Mouse (Mus musculus): ENCODE measurements around the gene Kalrn. TPM values are rescaled to one million over a fixed set of nuclear protein-coding genes. Genes with fewer than 3 reads are reported as not detected.
A peak's percentile ranks its signal among the peaks of the same experiment; 100 is the strongest.

Gene Kalrn
- polyA plus RNA-seq, 1 experiment from 2014 or later: 16.6 TPM

DNA sequence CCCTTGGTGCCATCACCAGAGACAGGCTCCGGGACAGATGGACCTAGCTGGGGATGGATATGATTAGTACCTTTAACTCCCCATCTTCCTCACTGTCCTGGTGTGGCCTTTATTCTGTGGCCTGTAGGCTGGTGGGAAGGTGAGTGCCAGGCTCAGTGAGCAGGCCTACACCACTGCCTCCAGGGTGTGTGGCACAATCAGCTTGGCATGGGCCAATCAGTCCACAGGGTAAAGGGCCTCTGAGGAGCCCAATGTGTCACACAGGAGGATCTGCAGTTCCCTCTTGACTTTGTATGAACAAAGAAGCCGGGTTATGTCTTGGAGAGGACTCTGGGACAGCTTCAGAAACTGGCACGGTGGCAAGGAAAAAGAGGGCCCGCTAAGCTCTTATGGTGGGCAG, 530.7 kb downstream of the Kalrn start:
- Histone ChIP-seq H3K27ac (no peak overlapping the region), H3K9me3 (no peaks in the 10 kb centered on the region), H3K36me3 (peaks cover 39% of the 10 kb centered on the region), H3K27me3 (ENCODE audit: insufficient read depth, poor library complexity, severe bottlenecking) (no peaks in the 10 kb centered on the region), H3K4me3 (no peak overlapping the region), H3K4me1 (replicated peaks) (no peaks in the 10 kb centered on the region)
- DNase-seq (ENCODE audit: low spot score): no peak
- 95% methylated on average over 4 of the region's 4 CpGs for WGBS

DNA sequence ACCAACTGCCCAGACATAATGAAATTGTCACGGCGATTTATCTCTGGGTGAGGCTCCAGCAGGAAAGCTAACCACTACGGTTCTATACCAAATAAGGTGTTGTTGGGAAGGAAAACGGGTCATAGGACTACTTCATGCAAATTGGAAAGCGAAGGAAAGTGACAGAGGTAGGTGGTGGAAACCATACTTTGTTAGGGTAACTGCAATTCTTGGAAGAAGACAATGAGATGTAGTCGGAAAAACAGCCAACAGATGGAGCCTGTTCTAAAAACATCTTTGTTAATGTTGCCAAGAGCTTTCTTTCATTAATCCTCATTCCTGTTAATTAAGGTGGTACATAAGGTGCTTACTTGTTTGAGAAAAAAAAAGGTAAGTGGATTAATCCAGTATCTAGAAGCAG, 533.1 kb downstream of the Kalrn start:
- Histone ChIP-seq H3K4me1 (replicated peaks) (no peaks in the 10 kb centered on the region), H3K36me3 (peaks cover 53% of the 10 kb centered on the region), H3K4me3 (no peak overlapping the region), H3K27ac (no peak overlapping the region), H3K9me3 (no peaks in the 10 kb centered on the region), H3K27me3 (ENCODE audit: insufficient read depth, poor library complexity, severe bottlenecking) (no peaks in the 10 kb centered on the region)
- 86% methylated on average over 6 of the region's 6 CpGs for WGBS
- DNase-seq (ENCODE audit: low spot score): no peak

DNA sequence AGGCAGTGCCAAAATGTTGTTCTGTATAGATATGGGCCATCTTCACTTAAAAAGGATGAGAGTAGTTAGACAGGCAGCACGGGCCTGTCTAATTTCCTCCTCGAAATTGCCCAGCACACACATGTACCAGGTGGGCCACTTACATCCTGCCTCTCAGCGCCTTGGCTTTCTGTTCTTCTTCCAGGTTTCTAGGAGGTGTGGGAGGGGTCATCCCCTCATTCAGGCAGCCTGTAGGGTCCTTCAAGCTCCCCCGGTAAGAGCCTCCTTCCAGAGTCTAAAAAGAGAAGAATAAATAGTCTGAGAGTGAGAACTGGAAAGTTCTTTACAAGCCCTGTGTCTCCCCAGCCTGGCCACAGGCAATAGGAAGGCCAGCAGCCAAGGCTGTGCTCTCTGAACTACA, 533.6 kb downstream of the Kalrn start:
- Histone ChIP-seq H3K27ac (no peak overlapping the region), H3K9me3 (no peaks in the 10 kb centered on the region), H3K4me1 (replicated peaks) (no peaks in the 10 kb centered on the region), H3K4me3 (no peak overlapping the region), H3K27me3 (ENCODE audit: insufficient read depth, poor library complexity, severe bottlenecking) (no peaks in the 10 kb centered on the region), H3K36me3 (peaks cover 55% of the 10 kb centered on the region)
- DNase-seq (ENCODE audit: low spot score): no peak
- WGBS: 88% methylated on average over 4 of the region's 4 CpGs

DNA sequence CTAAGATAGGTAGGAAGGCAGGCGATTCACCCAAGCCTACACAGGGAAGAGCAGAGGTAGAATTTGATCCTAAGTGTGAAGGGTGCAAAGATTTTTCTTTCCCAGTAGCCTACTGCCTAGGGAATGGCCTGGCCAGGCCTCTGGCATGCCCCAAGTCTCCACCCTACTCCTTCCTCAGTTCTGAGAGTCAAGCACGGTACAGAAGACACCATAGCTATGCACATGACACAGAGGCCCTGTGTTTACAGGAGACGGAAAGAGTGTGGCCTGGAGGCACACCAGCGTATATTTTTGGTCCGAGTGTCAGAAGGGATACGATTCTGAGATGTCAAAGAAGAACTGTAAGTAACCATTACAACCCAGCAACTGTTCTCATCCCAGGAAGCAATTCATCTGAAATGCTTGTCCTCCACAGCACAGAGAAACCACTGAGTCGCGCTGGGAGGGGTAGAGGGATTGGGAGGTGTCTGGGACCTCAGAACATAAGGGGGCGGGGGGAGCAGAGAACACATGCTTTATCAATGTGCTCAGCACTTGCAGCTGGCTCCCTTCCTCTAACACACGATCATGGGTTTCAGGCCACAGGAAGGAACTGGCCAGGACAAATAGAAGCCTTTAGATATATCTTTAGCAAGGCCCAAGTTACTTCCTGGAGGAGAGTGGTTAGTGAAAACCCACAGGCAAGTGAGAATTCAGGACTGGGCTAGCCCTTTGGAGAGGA, 536.8 kb downstream of the Kalrn start:
- H3K36me3 ChIP-seq: peaks cover 80% of the 10 kb centered on the region
- no peaks in the 10 kb centered on the region for H3K27me3 ChIP-seq (ENCODE audit: insufficient read depth, poor library complexity, severe bottlenecking)
- H3K27ac ChIP-seq: 0 out of 2 replicates have a peak overlapping the region, but pooled peaks have one; percentile 24
- H3K9me3 ChIP-seq: no peaks in the 10 kb centered on the region
- H3K4me1 ChIP-seq (replicated peaks): peaks cover 11% of the 10 kb centered on the region; the same call in 1 of the 2 replicates
- no peak overlapping the region for H3K4me3 ChIP-seq
- WGBS: 83% methylated on average over 10 of the region's 10 CpGs
- DNase-seq (ENCODE audit: low spot score): no peak

DNA sequence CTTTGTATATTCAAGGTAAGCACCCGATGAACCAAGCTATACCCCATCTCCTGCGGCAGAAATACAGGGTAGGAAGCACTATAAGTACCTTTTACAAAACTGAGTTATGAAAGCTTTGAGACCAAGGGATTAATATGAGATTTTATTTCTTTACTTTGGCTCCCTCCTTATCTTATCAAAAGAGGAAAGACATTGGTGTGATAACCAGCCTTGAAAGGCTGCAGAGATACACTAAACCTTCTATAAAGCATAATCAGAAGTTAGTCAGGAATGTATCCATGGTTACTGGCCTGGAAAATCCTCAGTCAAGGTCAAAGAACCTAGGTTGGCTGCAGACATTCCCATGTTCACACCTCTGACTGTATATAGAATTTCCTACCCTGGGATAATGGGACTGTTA, 537.6 kb downstream of the Kalrn start:
- H3K4me1 ChIP-seq (replicated peaks): peaks cover 11% of the 10 kb centered on the region; the same call in 1 of the 2 replicates
- H3K27ac ChIP-seq: no peak overlapping the region
- no peaks in the 10 kb centered on the region for H3K9me3 ChIP-seq
- peaks cover 87% of the 10 kb centered on the region for H3K36me3 ChIP-seq
- WGBS: 94% methylated on average over 2 of the region's 2 CpGs
- no peak for DNase-seq (ENCODE audit: low spot score)
- no peak overlapping the region for H3K4me3 ChIP-seq
- H3K27me3 ChIP-seq (ENCODE audit: insufficient read depth, poor library complexity, severe bottlenecking): no peaks in the 10 kb centered on the region

DNA sequence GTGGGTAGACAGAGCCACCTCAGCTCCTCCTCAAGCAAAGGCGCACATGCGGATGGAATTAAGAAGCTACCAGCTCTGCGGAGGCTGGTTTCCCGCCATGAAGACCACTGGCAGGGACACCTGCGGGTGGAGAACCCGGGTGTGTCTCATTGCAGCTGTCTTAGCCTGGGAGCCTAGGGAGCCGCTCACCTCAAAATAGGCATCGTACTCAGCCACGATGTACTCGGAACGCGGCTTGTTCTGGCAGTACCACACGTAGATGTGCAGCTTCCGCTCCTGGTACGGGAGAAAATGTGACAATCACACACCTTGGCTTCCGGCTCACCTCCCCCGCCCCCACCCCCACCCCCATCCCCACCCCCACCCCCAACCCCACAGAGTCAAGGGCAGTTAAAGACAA, 539.1 kb downstream of the Kalrn start:
- DNase-seq (ENCODE audit: low spot score): no peak
- Histone ChIP-seq H3K36me3 (peaks cover 80% of the 10 kb centered on the region), H3K27ac (no peak overlapping the region), H3K4me3 (no peak overlapping the region), H3K9me3 (no peaks in the 10 kb centered on the region), H3K4me1 (replicated peaks) (peaks cover 11% of the 10 kb centered on the region; the same call in 1 of the 2 replicates), H3K27me3 (ENCODE audit: insufficient read depth, poor library complexity, severe bottlenecking) (no peaks in the 10 kb centered on the region)
- 96% methylated on average over 17 of the region's 17 CpGs for WGBS

DNA sequence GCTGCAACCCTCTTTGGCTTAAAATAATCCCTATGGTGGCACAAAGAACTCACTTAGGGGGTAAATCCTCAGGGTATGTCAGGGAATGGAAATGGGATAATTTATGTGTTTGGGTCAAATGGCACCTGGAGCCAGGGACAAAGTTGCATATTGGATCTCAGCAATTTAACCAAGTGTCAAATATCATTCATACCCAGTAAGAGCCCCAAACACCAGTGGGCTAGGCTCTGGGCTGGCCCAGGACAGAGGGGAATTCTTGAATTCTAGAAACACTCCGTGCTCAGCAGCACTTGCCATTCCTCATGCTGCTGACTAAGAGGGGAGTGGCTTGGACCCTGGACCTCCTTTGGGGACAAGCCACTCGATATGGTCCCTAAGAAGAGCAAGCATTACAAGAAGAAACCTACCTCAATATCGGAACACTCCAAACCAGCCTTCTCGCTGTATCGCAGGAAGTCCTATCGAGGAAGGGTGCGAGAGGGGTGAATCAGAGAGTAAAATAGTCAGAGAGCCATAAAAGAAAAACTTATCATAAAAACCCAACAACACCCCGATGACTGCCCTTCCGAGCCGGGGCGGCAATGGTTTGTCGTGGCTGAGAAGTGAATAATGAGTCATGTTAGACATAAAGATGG, 541.2 kb downstream of the Kalrn start:
- H3K36me3 ChIP-seq: peaks cover 81% of the 10 kb centered on the region
- DNase-seq (ENCODE audit: low spot score): no peak
- H3K27ac ChIP-seq: peak overlapping the region; percentile 53
- no peaks in the 10 kb centered on the region for H3K27me3 ChIP-seq (ENCODE audit: insufficient read depth, poor library complexity, severe bottlenecking)
- WGBS: 92% methylated on average over 12 of the region's 12 CpGs
- H3K4me3 ChIP-seq: no peak overlapping the region
- H3K9me3 ChIP-seq: no peaks in the 10 kb centered on the region
- peaks cover 11% of the 10 kb centered on the region; the same call in 1 of the 2 replicates for H3K4me1 ChIP-seq (replicated peaks)

DNA sequence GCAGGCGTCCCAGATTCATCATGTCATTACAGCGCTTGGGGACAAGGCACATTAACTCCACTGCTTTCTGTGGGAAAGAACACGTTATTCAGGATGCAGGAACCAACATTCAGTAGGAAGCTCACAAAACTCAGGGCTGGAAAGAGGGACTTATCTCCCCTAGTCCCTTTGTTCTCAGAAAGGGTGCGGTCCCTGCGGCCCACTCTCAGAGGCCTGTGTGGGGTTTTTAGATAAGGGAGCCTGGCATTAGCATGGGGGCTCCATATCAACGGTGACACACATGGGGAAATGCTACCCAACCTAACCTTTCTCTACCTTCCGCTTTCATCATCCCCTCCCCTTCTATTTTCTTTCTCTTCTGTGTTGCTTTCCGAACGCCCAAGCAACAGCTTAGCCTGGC, 541.8 kb downstream of the Kalrn start:
- Histone ChIP-seq H3K4me1 (replicated peaks) (peaks cover 11% of the 10 kb centered on the region; the same call in 1 of the 2 replicates), H3K27ac (0 out of 2 replicates have a peak overlapping the region, but pooled peaks have one; percentile 53), H3K4me3 (no peak overlapping the region), H3K27me3 (ENCODE audit: insufficient read depth, poor library complexity, severe bottlenecking) (no peaks in the 10 kb centered on the region), H3K36me3 (peaks cover 82% of the 10 kb centered on the region), H3K9me3 (no peaks in the 10 kb centered on the region)
- 88% methylated on average over 9 of the region's 9 CpGs for WGBS
- no peak for DNase-seq (ENCODE audit: low spot score)

DNA sequence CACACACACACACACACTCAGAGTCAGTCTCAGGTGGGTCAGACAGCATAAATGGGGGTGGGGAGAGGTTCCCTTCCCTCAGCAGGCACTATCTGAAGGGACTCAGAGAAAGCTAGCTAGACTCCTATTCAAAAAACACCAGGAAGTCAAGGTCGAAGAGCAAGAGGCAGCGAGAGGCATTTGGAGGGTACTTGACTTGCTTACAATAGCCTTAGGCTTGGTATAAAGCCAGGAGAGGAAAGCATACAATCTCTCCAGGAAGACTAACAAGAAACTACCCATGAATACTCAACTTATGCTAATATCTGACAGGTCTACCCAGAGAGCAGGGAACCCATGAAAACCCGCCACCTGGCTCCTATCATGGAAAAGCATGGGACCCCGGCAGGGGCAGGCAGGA, 543.0 kb downstream of the Kalrn start:
- H3K36me3 ChIP-seq: peaks cover 82% of the 10 kb centered on the region
- no peaks in the 10 kb centered on the region for H3K27me3 ChIP-seq (ENCODE audit: insufficient read depth, poor library complexity, severe bottlenecking)
- 86% methylated on average over 4 of the region's 4 CpGs for WGBS
- H3K4me3 ChIP-seq: no peak overlapping the region
- peak overlapping the region; percentile 35; the same call in 1 of the 2 replicates for H3K27ac ChIP-seq
- H3K9me3 ChIP-seq: no peaks in the 10 kb centered on the region
- peaks cover 11% of the 10 kb centered on the region; the same call in 1 of the 2 replicates for H3K4me1 ChIP-seq (replicated peaks)
- no peak for DNase-seq (ENCODE audit: low spot score)

DNA sequence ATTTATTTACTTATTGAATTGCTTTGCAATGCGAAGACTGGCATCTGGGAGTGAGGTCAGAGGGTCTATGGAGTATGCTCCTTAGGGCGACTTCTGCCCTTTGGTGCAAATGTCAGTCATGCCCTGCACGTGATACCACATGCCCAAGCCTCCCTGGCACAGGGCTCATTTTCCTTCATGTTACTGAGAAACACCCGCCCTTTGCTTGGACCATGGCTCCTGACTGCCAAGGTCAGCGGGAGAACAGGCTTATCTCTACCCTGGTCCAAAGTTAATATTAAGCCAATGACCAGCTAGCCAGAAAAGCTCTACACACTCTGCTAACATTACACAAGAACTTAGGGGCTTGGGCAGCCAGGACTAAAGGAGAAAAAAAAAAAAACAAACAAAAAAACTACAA, 543.5 kb downstream of the Kalrn start:
- Histone ChIP-seq H3K9me3 (no peaks in the 10 kb centered on the region), H3K4me1 (replicated peaks) (peaks cover 11% of the 10 kb centered on the region; the same call in 1 of the 2 replicates), H3K36me3 (peaks cover 76% of the 10 kb centered on the region), H3K27ac (no peak overlapping the region; the same call in 1 of the 2 replicates), H3K27me3 (ENCODE audit: insufficient read depth, poor library complexity, severe bottlenecking) (no peaks in the 10 kb centered on the region), H3K4me3 (no peak overlapping the region)
- no peak for DNase-seq (ENCODE audit: low spot score)
- 92% methylated on average over 5 of the region's 5 CpGs for WGBS

DNA sequence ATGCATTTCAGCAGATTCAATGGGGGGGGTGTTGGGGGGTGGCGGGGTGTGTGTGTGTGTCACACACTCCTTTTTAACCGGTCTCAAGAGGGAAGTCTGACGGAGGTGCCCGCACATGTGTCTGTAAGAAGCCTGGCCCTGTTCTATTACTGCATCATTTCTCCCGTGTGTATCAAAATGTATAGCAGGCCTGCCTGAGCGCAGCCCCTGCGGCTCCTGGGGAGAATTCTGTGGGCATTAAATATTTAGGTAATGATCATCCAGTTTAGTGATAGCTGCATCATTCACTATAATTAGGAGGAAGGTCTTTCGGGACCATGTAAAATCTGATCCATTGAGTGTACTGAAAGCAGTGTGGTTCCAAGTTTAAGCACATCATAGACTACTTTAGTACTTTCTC, 556.1 kb downstream of the Kalrn start:
- Histone ChIP-seq H3K27me3 (ENCODE audit: insufficient read depth, poor library complexity, severe bottlenecking) (no peaks in the 10 kb centered on the region), H3K4me3 (no peak overlapping the region), H3K36me3 (peaks cover 57% of the 10 kb centered on the region), H3K9me3 (no peaks in the 10 kb centered on the region), H3K27ac (no peak overlapping the region), H3K4me1 (replicated peaks) (peaks cover 6% of the 10 kb centered on the region; the same call in 1 of the 2 replicates)
- DNase-seq (ENCODE audit: low spot score): no peak
- WGBS: 98% methylated on average over 8 of the region's 8 CpGs

DNA sequence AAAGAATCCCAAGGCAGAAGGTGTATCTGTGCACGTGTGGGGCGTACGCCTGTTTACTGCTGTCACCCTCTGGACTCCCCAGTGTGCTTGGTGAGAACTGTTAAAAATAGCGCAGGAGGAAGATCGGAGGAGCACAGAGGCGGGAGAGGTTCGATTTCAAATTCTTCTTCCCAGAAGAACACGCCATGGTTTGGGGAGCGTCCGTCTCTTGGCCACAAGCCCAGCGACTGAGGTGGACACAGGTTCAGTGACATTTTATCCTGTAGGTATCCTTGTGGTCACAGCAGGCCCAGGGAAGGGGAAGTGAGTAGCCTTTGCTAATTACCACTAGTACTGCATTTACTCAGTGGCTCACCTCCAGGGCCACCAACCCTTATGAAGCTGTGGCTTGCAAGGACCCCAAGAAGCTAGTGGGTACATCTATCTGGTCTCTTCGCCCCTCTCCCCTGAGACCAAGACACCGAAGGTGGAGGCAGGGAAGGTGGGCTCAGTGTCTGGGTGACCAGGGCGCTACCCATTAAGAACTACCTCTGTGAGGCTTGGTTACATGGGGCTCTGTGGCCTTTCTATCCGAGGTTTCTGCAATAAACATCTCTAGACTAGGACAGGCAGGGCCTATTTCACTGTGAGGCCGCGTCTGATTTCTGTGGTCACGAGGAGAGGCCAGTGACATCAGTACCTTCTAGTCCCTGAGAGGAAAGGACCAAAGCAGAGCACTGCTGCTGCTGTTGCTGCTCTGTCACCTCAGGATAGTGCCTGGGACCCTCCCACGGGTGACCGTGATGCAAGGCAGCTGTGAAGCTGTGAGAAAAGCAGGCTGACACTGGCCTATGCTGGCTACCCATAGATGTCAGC, 561.1 kb downstream of the Kalrn start:
- no peak overlapping the region for H3K4me3 ChIP-seq
- H3K27ac ChIP-seq: no peak overlapping the region
- H3K4me1 ChIP-seq (replicated peaks): peaks cover 6% of the 10 kb centered on the region; the same call in 1 of the 2 replicates
- H3K9me3 ChIP-seq: 0 out of 2 replicates have a peak, but pooled peaks cover 3% of the 10 kb centered on the region
- 93% methylated on average over 20 of the region's 20 CpGs for WGBS
- no peak for DNase-seq (ENCODE audit: low spot score)
- H3K27me3 ChIP-seq (ENCODE audit: insufficient read depth, poor library complexity, severe bottlenecking): no peaks in the 10 kb centered on the region
- peaks cover 87% of the 10 kb centered on the region for H3K36me3 ChIP-seq
